10 mouse cellular contexts compared by ENCODE assay signal in genomic region chr4:152028456-152028855, GRCm38 (mm10). TPM values are rescaled to one million over a fixed set of nuclear protein-coding genes. Genes with fewer than 3 reads are reported as not detected.
A peak's percentile ranks its signal among the peaks of the same experiment; 100 is the strongest.
DNase-seq lines count a peak whose midpoint lies in the region; ATAC-seq and TF ChIP-seq lines count a peak whose summit lies in the region.
"Had no signal": no experiment of that assay in that cellular context is flagged by ENCODE, and none has a peak within 500 bp of the region (broad histone marks: within the 10 kb centered on the region; RNA-seq: fewer than 3 reads in every experiment).

No protein-coding gene starts in this region.

- no peaks in the 10 kb centered on the region for H3K27me3 ChIP-seq in cerebellum, adult 2 months (ENCODE audit: control insufficient read depth, insufficient read depth, low read length)
- peaks cover 7% of the 10 kb centered on the region for H3K27me3 ChIP-seq in megakaryocyte, embryonic 14.5 days (replicated peaks)
- peaks cover 28% of the 10 kb centered on the region for H3K27me3 ChIP-seq in liver, embryonic 12.5 days (replicated peaks)
- no peaks in the 10 kb centered on the region for H3K27me3 ChIP-seq in stomach, postnatal 0 days (ENCODE audit: control insufficient read depth, insufficient read depth, low read length)

- WGBS in cerebellum, adult 2 months: 52% methylated on average over 15 of the region's 15 CpGs
- WGBS in liver, embryonic 12.5 days (ENCODE audit: insufficient replicate concordance): 62% methylated on average over 15 of the region's 15 CpGs
- WGBS in stomach, postnatal 0 days: 63% methylated on average over 15 of the region's 15 CpGs

- no peak overlapping the region for H3K27ac ChIP-seq in cerebellum, adult 2 months (ENCODE audit: insufficient read depth, low read length)
- no peak overlapping the region for H3K27ac ChIP-seq in liver, embryonic 12.5 days
- H3K27ac ChIP-seq in stomach, postnatal 0 days (replicated peaks): no peak overlapping the region

- no peak for TF ChIP-seq EP300 in stomach, postnatal 0 days (optimal IDR thresholded peaks at IDR 0.05)

- peaks cover 21% of the 10 kb centered on the region for H3K4me1 ChIP-seq in cerebellum, adult 2 months (ENCODE audit: control insufficient read depth, insufficient read depth, low read length)
- H3K4me1 ChIP-seq in megakaryocyte, embryonic 14.5 days: peaks cover 56% of the 10 kb centered on the region
- peaks cover 47% of the 10 kb centered on the region for H3K4me1 ChIP-seq in liver, embryonic 12.5 days
- peaks cover 16% of the 10 kb centered on the region for H3K4me1 ChIP-seq in stomach, postnatal 0 days (replicated peaks; ENCODE audit: control insufficient read depth, insufficient read depth)

- peak overlapping the region; percentile 86 for H3K4me3 ChIP-seq in cerebellum, adult 2 months (replicated peaks; ENCODE audit: insufficient read depth, low read depth, low read length)
- H3K4me3 ChIP-seq in megakaryocyte, embryonic 14.5 days (replicated peaks): peak overlapping the region; percentile 98
- 0 out of 2 replicates have a peak overlapping the region, but pooled peaks have one; percentile 74 for H3K4me3 ChIP-seq in liver, embryonic 12.5 days
- H3K4me3 ChIP-seq in stomach, postnatal 0 days (ENCODE audit: low read depth, low read length): no peak overlapping the region

- peak overlapping the region; percentile 79 for H3K9ac ChIP-seq in liver, embryonic 12.5 days
- H3K9ac ChIP-seq in stomach, postnatal 0 days (ENCODE audit: low read length): 0 out of 2 replicates have a peak overlapping the region, but pooled peaks have one; percentile 71

- DNase-seq in cerebellum, adult 2 months: no peak
- DNase-seq in cerebellum, adult 9-10 months: no peak
- no peak for DNase-seq in stomach, postnatal 0 days (ENCODE audit: low spot score)
- DNase-seq in natural killer cell, adult 2 months (ENCODE audit: low spot score in 2 of 2): no peak
- no peak for DNase-seq in frontal cortex, postnatal 14 days (ENCODE audit: low spot score in 2 of 2)

- ATAC-seq in megakaryocyte, adult 5-6 weeks (ENCODE audit: poor library complexity, severe bottlenecking): no peak
- ATAC-seq in liver, embryonic 12.5 days: no peak
- ATAC-seq in stomach, postnatal 0 days (ENCODE audit: low FRiP score, low TSS enrichment): no peak

- H3K4me2 ChIP-seq in liver, embryonic 12.5 days: peak overlapping the region; percentile 98
- peak overlapping the region; percentile 92 for H3K4me2 ChIP-seq in stomach, postnatal 0 days (replicated peaks; ENCODE audit: low read depth)

- no peak for TF ChIP-seq CTCF in cerebellum, adult 2 months (IDR thresholded peaks at IDR 0.05; ENCODE audit: borderline replicate concordance, insufficient read depth, low read depth, low read length)
- no peak for TF ChIP-seq CTCF in stomach, postnatal 0 days (IDR thresholded peaks at IDR 0.05; ENCODE audit: low read depth)

- H3K36me3 ChIP-seq in megakaryocyte, embryonic 14.5 days (replicated peaks; ENCODE audit: low read length): peaks cover 51% of the 10 kb centered on the region
- peaks cover 29% of the 10 kb centered on the region for H3K36me3 ChIP-seq in liver, embryonic 12.5 days
- peaks cover 1% of the 10 kb centered on the region; the same call in 1 of the 2 replicates for H3K36me3 ChIP-seq in stomach, postnatal 0 days (ENCODE audit: control insufficient read depth, insufficient read depth, low read length)

- H3K9me3 ChIP-seq in megakaryocyte, embryonic 14.5 days: no peaks in the 10 kb centered on the region
- H3K9me3 ChIP-seq in liver, embryonic 12.5 days (replicated peaks): no peaks in the 10 kb centered on the region
- H3K9me3 ChIP-seq in stomach, postnatal 0 days (ENCODE audit: control insufficient read depth, low read length): no peaks in the 10 kb centered on the region

- TF ChIP-seq POLR2A in cerebellum, adult 2 months (IDR thresholded peaks at IDR 0.05; ENCODE audit: borderline replicate concordance, insufficient read depth, low read length): no peak

RNA-seq across cellular contexts. Expression of gene Zbtb48, which starts 1.0 kb away (rescaled TPM):
- polyA plus RNA-seq in cerebellum, adult 2 months (2012; rRNA removed): 20.1 and 24.3 TPM in 2 replicates
- polyA plus RNA-seq in megakaryocyte, embryonic 14.5 days (2012; ENCODE audit: insufficient read depth, low replicate concordance): 3.8 and 4.3 TPM in 2 replicates
- 6.9 and 8.1 TPM in 2 replicates for total RNA-seq in megakaryocyte, adult 5-6 weeks (2015)
- 3.8 and 8.9 TPM in 2 replicates for total RNA-seq in megakaryocyte, adult 5-6 weeks (2017)
- 11.4 and 12.2 TPM in 2 replicates for polyA plus RNA-seq in liver, embryonic 12.5 days (2016; fragmentation: Nextera tagmentation; extraction: Ambion mirVana)
- polyA plus RNA-seq in stomach, postnatal 0 days (2015; fragmentation: Nextera tagmentation; extraction: Ambion mirVana): 10.1 and 10.6 TPM in 2 replicates

RNA-seq across cellular contexts. Expression of gene Tas1r1, which starts 9.9 kb away (rescaled TPM):
- polyA plus RNA-seq in cerebellum, adult 2 months (2012; rRNA removed): 0.10 and 0.27 TPM in 2 replicates
- 0.34 TPM in 1 of 2 replicates, not detected in the other for polyA plus RNA-seq in megakaryocyte, embryonic 14.5 days (2012; ENCODE audit: insufficient read depth, low replicate concordance)
- total RNA-seq in megakaryocyte, adult 5-6 weeks (2015): 0.11 and 0.16 TPM in 2 replicates
- total RNA-seq in megakaryocyte, adult 5-6 weeks (2017): not detected in 2 replicates
- 0.12 and 0.19 TPM in 2 replicates for polyA plus RNA-seq in liver, embryonic 12.5 days (2016; fragmentation: Nextera tagmentation; extraction: Ambion mirVana)
- polyA plus RNA-seq in stomach, postnatal 0 days (2015; fragmentation: Nextera tagmentation; extraction: Ambion mirVana): 0.12 and 0.16 TPM in 2 replicates
- total RNA-seq: adrenal gland, postnatal 10 days had no signal
- polyA plus RNA-seq: small intestine, adult 2 months had no signal

RNA-seq across cellular contexts. Expression of gene Nol9, which starts 10.7 kb away (rescaled TPM):
- polyA plus RNA-seq in cerebellum, adult 2 months (2012; rRNA removed): 15.1 and 16.5 TPM in 2 replicates
- 7.7 and 25.0 TPM in 2 replicates for polyA plus RNA-seq in megakaryocyte, embryonic 14.5 days (2012; ENCODE audit: insufficient read depth, low replicate concordance)
- 10.1 and 11.1 TPM in 2 replicates for total RNA-seq in megakaryocyte, adult 5-6 weeks (2015)
- total RNA-seq in megakaryocyte, adult 5-6 weeks (2017): 10.8 and 15.5 TPM in 2 replicates
- polyA plus RNA-seq in liver, embryonic 12.5 days (2016; fragmentation: Nextera tagmentation; extraction: Ambion mirVana): 42.3 and 44.0 TPM in 2 replicates
- 11.2 and 12.0 TPM in 2 replicates for polyA plus RNA-seq in stomach, postnatal 0 days (2015; fragmentation: Nextera tagmentation; extraction: Ambion mirVana)

RNA-seq across cellular contexts. Expression of gene Klhl21, which starts 19.9 kb away (rescaled TPM):
- 14.5 and 14.7 TPM in 2 replicates for polyA plus RNA-seq in cerebellum, adult 2 months (2012; rRNA removed)
- 4.4 and 7.1 TPM in 2 replicates for polyA plus RNA-seq in megakaryocyte, embryonic 14.5 days (2012; ENCODE audit: insufficient read depth, low replicate concordance)
- total RNA-seq in megakaryocyte, adult 5-6 weeks (2015): 2.6 and 3.8 TPM in 2 replicates
- total RNA-seq in megakaryocyte, adult 5-6 weeks (2017): 3.1 and 4.1 TPM in 2 replicates
- polyA plus RNA-seq in liver, embryonic 12.5 days (2016; fragmentation: Nextera tagmentation; extraction: Ambion mirVana): 10.9 and 12.0 TPM in 2 replicates
- 11.2 and 11.9 TPM in 2 replicates for polyA plus RNA-seq in stomach, postnatal 0 days (2015; fragmentation: Nextera tagmentation; extraction: Ambion mirVana)

RNA-seq across cellular contexts. Expression of gene Phf13, which starts 32.4 kb away (rescaled TPM):
- 7.3 and 8.3 TPM in 2 replicates for polyA plus RNA-seq in cerebellum, adult 2 months (2012; rRNA removed)
- polyA plus RNA-seq in megakaryocyte, embryonic 14.5 days (2012; ENCODE audit: insufficient read depth, low replicate concordance): 3.9 and 7.9 TPM in 2 replicates
- 3.9 and 5.6 TPM in 2 replicates for total RNA-seq in megakaryocyte, adult 5-6 weeks (2015)
- total RNA-seq in megakaryocyte, adult 5-6 weeks (2017): 4.0 and 4.5 TPM in 2 replicates
- polyA plus RNA-seq in liver, embryonic 12.5 days (2016; fragmentation: Nextera tagmentation; extraction: Ambion mirVana): 10.4 and 11.2 TPM in 2 replicates
- 12.4 and 12.7 TPM in 2 replicates for polyA plus RNA-seq in stomach, postnatal 0 days (2015; fragmentation: Nextera tagmentation; extraction: Ambion mirVana)
